8 mouse cellular contexts compared by ENCODE assay signal in the genomic region with DNA sequence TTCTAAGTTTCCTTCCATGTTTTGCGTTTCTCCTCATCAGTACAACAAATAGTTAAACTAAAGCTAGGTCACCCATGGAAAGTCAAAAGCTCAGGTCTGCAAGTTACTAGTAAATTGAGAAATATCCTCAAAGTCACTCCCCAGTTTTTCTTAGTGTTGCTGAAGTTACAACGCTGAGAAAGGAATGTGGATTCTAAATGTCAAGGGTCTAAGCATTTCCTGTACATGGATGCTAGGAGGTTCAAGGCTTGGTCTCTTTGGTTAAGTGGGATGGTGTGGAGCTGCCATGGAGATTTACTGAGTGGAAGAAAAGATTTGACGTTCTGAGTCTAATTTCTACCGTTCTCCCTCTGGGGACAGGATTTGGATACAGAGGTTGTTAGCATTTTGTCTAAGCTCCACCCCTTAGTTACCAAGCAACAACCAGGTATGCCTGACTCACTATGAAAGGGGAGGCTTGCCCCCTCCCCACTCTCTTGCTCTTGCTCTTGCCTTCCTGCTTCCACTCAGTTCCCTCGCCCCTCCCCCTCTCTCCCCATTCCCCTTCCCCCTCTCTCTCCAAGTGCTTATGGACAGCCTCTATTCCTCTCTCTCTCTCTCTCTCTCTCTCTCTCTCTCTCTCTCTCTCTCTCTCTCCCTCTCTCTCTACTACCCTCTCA. TPM values are rescaled to one million over a fixed set of nuclear protein-coding genes. Genes with fewer than 3 reads are reported as not detected.
DNase-seq lines count a peak whose midpoint lies in the region; ATAC-seq and TF ChIP-seq lines count a peak whose summit lies in the region.

No protein-coding gene starts in this region.

- H3K9ac ChIP-seq in heart, postnatal 0 days (replicated peaks; ENCODE audit: low read depth, low read length): no peak overlapping the region
- H3K9ac ChIP-seq in lung, embryonic 16.5 days (ENCODE audit: low read length): no peak overlapping the region
- H3K9ac ChIP-seq in embryonic facial prominence, embryonic 12.5 days: no peak overlapping the region
- H3K9ac ChIP-seq in midbrain, embryonic 14.5 days (replicated peaks; ENCODE audit: low read length): no peak overlapping the region
- no peak overlapping the region for H3K9ac ChIP-seq in intestine, embryonic 16.5 days (ENCODE audit: low read depth, low read length)

- intact Hi-C loops in heart, postnatal 25 days (cut with DNase I): loop anchor here (2.0 kb wide), 2 partner anchors 134 to 248 kb away; a partner anchor contains a TSS
- intact Hi-C loops in left cerebral cortex, postnatal 14 days (cut with DNase I): loop anchor here (5.0 kb wide), 1 partner anchor 250 kb away; a partner anchor contains a TSS

- no peaks in the 10 kb centered on the region for H3K27me3 ChIP-seq in heart, postnatal 0 days (ENCODE audit: control insufficient read depth, insufficient read depth, low read length)
- H3K27me3 ChIP-seq in lung, embryonic 16.5 days (ENCODE audit: control insufficient read depth, insufficient read depth, low read depth, low read length): no peaks in the 10 kb centered on the region
- no peaks in the 10 kb centered on the region for H3K27me3 ChIP-seq in embryonic facial prominence, embryonic 12.5 days
- no peaks in the 10 kb centered on the region for H3K27me3 ChIP-seq in midbrain, embryonic 14.5 days (ENCODE audit: control insufficient read depth, insufficient read depth, low read length)
- no peaks in the 10 kb centered on the region for H3K27me3 ChIP-seq in intestine, embryonic 16.5 days (replicated peaks; ENCODE audit: control insufficient read depth, insufficient read depth, low read length)

- WGBS in heart, postnatal 0 days: 31% methylated on average over 5 of the region's 5 CpGs
- 16% methylated on average over 5 of the region's 5 CpGs for WGBS in lung, embryonic 16.5 days
- WGBS in embryonic facial prominence, embryonic 12.5 days: 20% methylated on average over 5 of the region's 5 CpGs
- WGBS in midbrain, embryonic 14.5 days: 33% methylated on average over 5 of the region's 5 CpGs
- WGBS in intestine, embryonic 16.5 days: 29% methylated on average over 5 of the region's 5 CpGs

- H3K4me3 ChIP-seq in heart, postnatal 0 days (ENCODE audit: low read depth, low read length): no peak overlapping the region
- H3K4me3 ChIP-seq in lung, embryonic 16.5 days (ENCODE audit: low read length): no peak overlapping the region
- no peak overlapping the region for H3K4me3 ChIP-seq in embryonic facial prominence, embryonic 12.5 days
- no peak overlapping the region for H3K4me3 ChIP-seq in midbrain, embryonic 14.5 days (replicated peaks; ENCODE audit: low read depth, low read length)
- H3K4me3 ChIP-seq in intestine, embryonic 16.5 days (ENCODE audit: low read length): no peak overlapping the region

- H3K27ac ChIP-seq in heart, postnatal 0 days (ENCODE audit: low read depth): peak overlapping the region; percentile 26; the same call in 1 of the 2 replicates
- H3K27ac ChIP-seq in lung, embryonic 16.5 days (ENCODE audit: low read length): peak overlapping the region; percentile 26
- H3K27ac ChIP-seq in embryonic facial prominence, embryonic 12.5 days: no peak overlapping the region
- H3K27ac ChIP-seq in midbrain, embryonic 14.5 days (replicated peaks; ENCODE audit: low read depth, low read length): no peak overlapping the region
- H3K27ac ChIP-seq in intestine, embryonic 16.5 days (ENCODE audit: low read length): no peak overlapping the region

- no peaks in the 10 kb centered on the region for H3K9me3 ChIP-seq in heart, postnatal 0 days (replicated peaks; ENCODE audit: control insufficient read depth, low read length)
- no peaks in the 10 kb centered on the region for H3K9me3 ChIP-seq in lung, embryonic 16.5 days (ENCODE audit: control insufficient read depth, low read length)
- no peaks in the 10 kb centered on the region for H3K9me3 ChIP-seq in embryonic facial prominence, embryonic 12.5 days
- no peaks in the 10 kb centered on the region for H3K9me3 ChIP-seq in midbrain, embryonic 14.5 days (ENCODE audit: control insufficient read depth, low read length)
- H3K9me3 ChIP-seq in intestine, embryonic 16.5 days (ENCODE audit: control insufficient read depth, low read length): no peaks in the 10 kb centered on the region

- no peaks in the 10 kb centered on the region for H3K36me3 ChIP-seq in heart, postnatal 0 days (replicated peaks; ENCODE audit: control insufficient read depth, insufficient read depth, low read length)
- H3K36me3 ChIP-seq in lung, embryonic 16.5 days (ENCODE audit: control insufficient read depth, insufficient read depth, low read length): no peaks in the 10 kb centered on the region
- no peaks in the 10 kb centered on the region for H3K36me3 ChIP-seq in embryonic facial prominence, embryonic 12.5 days
- no peaks in the 10 kb centered on the region for H3K36me3 ChIP-seq in midbrain, embryonic 14.5 days (ENCODE audit: control insufficient read depth, insufficient read depth, low read length)
- no peaks in the 10 kb centered on the region for H3K36me3 ChIP-seq in intestine, embryonic 16.5 days (ENCODE audit: control insufficient read depth, insufficient read depth, low read length)

- H3K4me1 ChIP-seq in heart, postnatal 0 days (ENCODE audit: control insufficient read depth, insufficient read depth): no peaks in the 10 kb centered on the region
- H3K4me1 ChIP-seq in lung, embryonic 16.5 days (replicated peaks; ENCODE audit: control insufficient read depth, insufficient read depth, low read length): peaks cover 6% of the 10 kb centered on the region
- H3K4me1 ChIP-seq in embryonic facial prominence, embryonic 12.5 days: peaks cover 6% of the 10 kb centered on the region; the same call in 1 of the 2 replicates
- no peaks in the 10 kb centered on the region for H3K4me1 ChIP-seq in midbrain, embryonic 14.5 days (ENCODE audit: control insufficient read depth, insufficient read depth, low read length)
- H3K4me1 ChIP-seq in intestine, embryonic 16.5 days (ENCODE audit: control insufficient read depth, insufficient read depth, low read length): no peaks in the 10 kb centered on the region

- H3K4me2 ChIP-seq in heart, postnatal 0 days (ENCODE audit: low read depth, low read length): no peak overlapping the region
- no peak overlapping the region for H3K4me2 ChIP-seq in lung, embryonic 16.5 days (ENCODE audit: low read depth, low read length)
- H3K4me2 ChIP-seq in embryonic facial prominence, embryonic 12.5 days (replicated peaks): no peak overlapping the region
- H3K4me2 ChIP-seq in midbrain, embryonic 14.5 days (ENCODE audit: low read length): no peak overlapping the region
- H3K4me2 ChIP-seq in intestine, embryonic 16.5 days (ENCODE audit: low read depth, low read length): no peak overlapping the region

- ATAC-seq in heart, postnatal 0 days (ENCODE audit: insufficient read depth, low read depth): no peak
- peak; percentile 55 for ATAC-seq in lung, embryonic 16.5 days (ENCODE audit: low read depth)
- 0 out of 2 replicates have a peak, but pooled peaks have one; percentile 35 for ATAC-seq in embryonic facial prominence, embryonic 12.5 days (ENCODE audit: insufficient number of reproducible peaks, insufficient read depth, low FRiP score, low TSS enrichment)
- no peak; the same call in 1 of the 2 replicates for ATAC-seq in midbrain, embryonic 14.5 days (ENCODE audit: low FRiP score, low TSS enrichment)
- no peak for ATAC-seq in intestine, embryonic 16.5 days

- TF ChIP-seq EP300 in heart, postnatal 0 days (IDR thresholded peaks at IDR 0.05; ENCODE audit: low read depth): no peak

- no peak for DNase-seq in heart, postnatal 0 days (ENCODE audit: low spot score)
- no peak for DNase-seq in heart, postnatal 25 days (ENCODE audit: low spot score)
- DNase-seq in lung, postnatal 25 days (ENCODE audit: low spot score): no peak
- DNase-seq in midbrain, embryonic 14.5 days: peak; percentile 18
- no peak for DNase-seq in left cerebral cortex, postnatal 14 days (ENCODE audit: low spot score in 2 of 2)

- TF ChIP-seq CTCF in heart, postnatal 0 days (IDR thresholded peaks at IDR 0.05; ENCODE audit: low read depth): no peak

RNA-seq across cellular contexts. Expression of a gene that starts 36.3 kb away (rescaled TPM):
- total RNA-seq in heart, postnatal 0 days (2014; rRNA removed; ENCODE audit: low replicate concordance): 16.5 and 38.1 TPM in 2 replicates
- 26.7 and 27.9 TPM in 2 replicates for polyA plus RNA-seq in heart, postnatal 0 days (2015; fragmentation: Nextera tagmentation; extraction: Ambion mirVana)
- 10 to 100 TPM; 22.3 to 28.0 TPM for total RNA-seq in heart, postnatal 25 days (2021)
- polyA plus RNA-seq in lung, embryonic 16.5 days (2015; fragmentation: Nextera tagmentation; extraction: Ambion mirVana): 65.7 and 67.2 TPM in 2 replicates
- 91.2 and 95.5 TPM in 2 replicates for polyA plus RNA-seq in embryonic facial prominence, embryonic 12.5 days (2016; fragmentation: Nextera tagmentation; extraction: Ambion mirVana)
- 29.2 and 32.9 TPM in 2 replicates for polyA plus RNA-seq in midbrain, embryonic 14.5 days (2014; fragmentation: Nextera tagmentation; extraction: Ambion mirVana)
- polyA plus RNA-seq in intestine, embryonic 16.5 days (2015; fragmentation: Nextera tagmentation; extraction: Ambion mirVana): 48.4 and 59.1 TPM in 2 replicates
- total RNA-seq in left cerebral cortex, postnatal 14 days (2021): 10 to 100 TPM; 27.4 to 35.2 TPM

Comparison
In these comparisons a context has a peak if more than half of its experiments do, and no peak if none do; other contexts are left out.
1. ATAC-seq: peak in lung, embryonic 16.5 days (single experiment) and embryonic facial prominence, embryonic 12.5 days (single experiment); none in heart, postnatal 0 days (single experiment), midbrain, embryonic 14.5 days (single experiment) and intestine, embryonic 16.5 days (single experiment).
2. H3K27ac ChIP-seq: peak in heart, postnatal 0 days (single experiment) and lung, embryonic 16.5 days (single experiment); none in embryonic facial prominence, embryonic 12.5 days (single experiment), midbrain, embryonic 14.5 days (single experiment) and intestine, embryonic 16.5 days (single experiment).